7 mouse cellular contexts compared by ENCODE assay signal in genomic region chr12:54718871-54719786, GRCm38 (mm10). TPM values are rescaled to one million over a fixed set of nuclear protein-coding genes. Genes with fewer than 3 reads are reported as not detected.
DNase-seq lines count a peak whose midpoint lies in the region; ATAC-seq and TF ChIP-seq lines count a peak whose summit lies in the region.
"Not testable (repeated sequence)": the region's sequence is repeated elsewhere in the genome, so short reads cannot be mapped to it uniquely, and the experiment has no call there.

No protein-coding gene starts in this region.

- peak; percentile 90 for ATAC-seq in embryonic facial prominence, embryonic 13.5 days (ENCODE audit: insufficient number of reproducible peaks, insufficient read depth, low FRiP score, low TSS enrichment, low read depth)
- ATAC-seq in forebrain, postnatal 0 days, result peak; percentile 85
- ATAC-seq in hindbrain, embryonic 11.5 days (ENCODE audit: low FRiP score), result peak; percentile 96
- ATAC-seq in intestine, postnatal 0 days, result peak; percentile 90
- ATAC-seq in liver, embryonic 12.5 days, result peak; percentile 86
- peak; percentile 60 for ATAC-seq in megakaryocyte progenitor cell, adult 5-6 weeks (replicated peaks; ENCODE audit: poor library complexity)
- ATAC-seq in neural tube, embryonic 12.5 days (ENCODE audit: low FRiP score, low read depth), result peak; percentile 93

- H3K9me3 ChIP-seq in embryonic facial prominence, embryonic 13.5 days; forebrain, postnatal 0 days (ENCODE audit: low read length); hindbrain, embryonic 11.5 days (ENCODE audit: control insufficient read depth, low read length); intestine, postnatal 0 days (ENCODE audit: control insufficient read depth); liver, embryonic 12.5 days (replicated peaks); neural tube, embryonic 12.5 days: not testable (repeated sequence)

- WGBS in embryonic facial prominence, embryonic 13.5 days, result no CpG with 5 or more reads among the region's 56 CpGs
- WGBS in forebrain, postnatal 0 days, result no CpG with 5 or more reads among the region's 56 CpGs
- WGBS in hindbrain, embryonic 11.5 days, result no CpG with 5 or more reads among the region's 56 CpGs
- WGBS in intestine, postnatal 0 days, result no CpG with 5 or more reads among the region's 56 CpGs
- no CpG with 5 or more reads among the region's 56 CpGs for WGBS in liver, embryonic 12.5 days (ENCODE audit: insufficient replicate concordance)
- WGBS in neural tube, embryonic 12.5 days, result no CpG with 5 or more reads among the region's 56 CpGs

- not testable (repeated sequence) for TF ChIP-seq CTCF in forebrain, postnatal 0 days (IDR thresholded peaks at IDR 0.05; ENCODE audit: low read depth); intestine, postnatal 0 days (IDR thresholded peaks at IDR 0.05; ENCODE audit: low read depth)

- not testable (repeated sequence) for H3K27ac ChIP-seq in embryonic facial prominence, embryonic 13.5 days; forebrain, postnatal 0 days (ENCODE audit: low read depth, low read length); hindbrain, embryonic 11.5 days (ENCODE audit: low read depth, low read length); intestine, postnatal 0 days (ENCODE audit: low read depth, low read length); liver, embryonic 12.5 days; neural tube, embryonic 12.5 days

- not testable (repeated sequence) for H3K27me3 ChIP-seq in embryonic facial prominence, embryonic 13.5 days; forebrain, postnatal 0 days (ENCODE audit: insufficient read depth, low read length); hindbrain, embryonic 11.5 days (ENCODE audit: control insufficient read depth, insufficient read depth, low read length); intestine, postnatal 0 days (replicated peaks; ENCODE audit: control insufficient read depth, insufficient read depth, low read length); liver, embryonic 12.5 days (replicated peaks); neural tube, embryonic 12.5 days (replicated peaks)

- H3K4me1 ChIP-seq in embryonic facial prominence, embryonic 13.5 days; forebrain, postnatal 0 days (ENCODE audit: insufficient read depth); hindbrain, embryonic 11.5 days (replicated peaks; ENCODE audit: control insufficient read depth, insufficient read depth, low read length); intestine, postnatal 0 days (replicated peaks; ENCODE audit: control insufficient read depth, insufficient read depth, low read length); liver, embryonic 12.5 days; neural tube, embryonic 12.5 days: not testable (repeated sequence)

- not testable (repeated sequence) for DNase-seq in forebrain, postnatal 0 days; hindbrain, embryonic 11.5 days (ENCODE audit: low spot score)

- H3K9ac ChIP-seq in embryonic facial prominence, embryonic 13.5 days; forebrain, postnatal 0 days; hindbrain, embryonic 11.5 days (ENCODE audit: low read depth, low read length); intestine, postnatal 0 days (ENCODE audit: low read depth, low read length); liver, embryonic 12.5 days; neural tube, embryonic 12.5 days: not testable (repeated sequence)

- H3K4me3 ChIP-seq in embryonic facial prominence, embryonic 13.5 days; forebrain, postnatal 0 days (ENCODE audit: low read depth, low read length); hindbrain, embryonic 11.5 days (ENCODE audit: low read depth, low read length); intestine, postnatal 0 days (ENCODE audit: low read depth, low read length); liver, embryonic 12.5 days; neural tube, embryonic 12.5 days: not testable (repeated sequence)

- not testable (repeated sequence) for H3K4me2 ChIP-seq in embryonic facial prominence, embryonic 13.5 days; forebrain, postnatal 0 days (ENCODE audit: low read depth); hindbrain, embryonic 11.5 days (replicated peaks; ENCODE audit: low read depth, low read length); intestine, postnatal 0 days (replicated peaks; ENCODE audit: low read depth); liver, embryonic 12.5 days; neural tube, embryonic 12.5 days (replicated peaks)

- not testable (repeated sequence) for H3K36me3 ChIP-seq in embryonic facial prominence, embryonic 13.5 days; forebrain, postnatal 0 days (ENCODE audit: insufficient read depth); hindbrain, embryonic 11.5 days (ENCODE audit: control insufficient read depth, insufficient read depth, low read length); intestine, postnatal 0 days (ENCODE audit: control insufficient read depth, insufficient read depth); liver, embryonic 12.5 days; neural tube, embryonic 12.5 days

RNA-seq across cellular contexts. Expression of gene Eapp, which starts 23.4 kb away (rescaled TPM):
- 64.7 and 74.5 TPM in 2 replicates for polyA plus RNA-seq in embryonic facial prominence, embryonic 13.5 days (2015; fragmentation: Nextera tagmentation; extraction: Ambion mirVana)
- 34.5 and 38.9 TPM in 2 replicates for total RNA-seq in forebrain, postnatal 0 days (2014; rRNA removed)
- polyA plus RNA-seq in forebrain, postnatal 0 days (2015; fragmentation: Nextera tagmentation; extraction: Ambion mirVana), result 94.9 and 105 TPM in 2 replicates
- polyA plus RNA-seq in hindbrain, embryonic 11.5 days (2014; fragmentation: Nextera tagmentation; extraction: Ambion mirVana), result 84.7 and 90.5 TPM in 2 replicates
- 93.6 and 94.1 TPM in 2 replicates for polyA plus RNA-seq in intestine, postnatal 0 days (2015; fragmentation: Nextera tagmentation; extraction: Ambion mirVana)
- 47.1 and 48.3 TPM in 2 replicates for polyA plus RNA-seq in liver, embryonic 12.5 days (2016; fragmentation: Nextera tagmentation; extraction: Ambion mirVana)
- 52.0 and 58.7 TPM in 2 replicates for total RNA-seq in megakaryocyte progenitor cell, adult 5-6 weeks (2015)
- 42.7 and 75.4 TPM in 2 replicates for total RNA-seq in megakaryocyte progenitor cell, adult 5-6 weeks (2017)
- polyA plus RNA-seq in neural tube, embryonic 12.5 days (2016; fragmentation: Nextera tagmentation; extraction: Ambion mirVana), result 71.3 and 81.3 TPM in 2 replicates
